Mouse (Mus musculus): ENCODE measurements around the gene Gm3424.
A peak's percentile ranks its signal among the peaks of the same experiment; 100 is the strongest.
"Not testable (repeated sequence)": the region's sequence is repeated elsewhere in the genome, so short reads cannot be mapped to it uniquely, and the experiment has no call there.

Gene Gm3424

DNA sequence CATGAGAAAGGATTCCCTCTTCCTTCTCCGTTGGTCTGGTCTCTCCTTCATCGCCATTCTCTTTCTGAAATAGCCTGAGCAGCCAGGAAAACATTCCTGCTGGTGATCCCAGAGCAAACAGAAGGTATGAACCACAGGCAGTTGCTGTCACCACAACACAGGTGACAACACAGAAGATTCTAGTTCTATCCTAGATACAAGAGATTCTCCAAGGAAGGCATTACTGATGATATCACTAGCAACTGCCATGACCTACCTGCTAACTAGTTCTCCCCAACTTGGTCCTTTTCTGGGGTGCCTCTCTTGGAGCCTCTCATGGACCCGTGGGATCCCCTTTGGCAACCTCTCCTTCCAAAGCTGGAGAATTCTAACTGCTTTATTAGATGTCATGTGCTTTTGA lies at the start of gene Gm3424:
Gene Gm3424 (minus strand): TSS at position 101 of the 400 bp plus-strand sequence.
- not testable (repeated sequence) for DNase-seq

GRCm38 (mm10) chr14:5879791-5880190 lies 49.7 kb upstream of the Gm3424 start:
- peak; percentile 7 to 16 for DNase-seq

- DNase-seq: peak; percentile 73 to 75
Measured at GRCm38 (mm10) chr14:5879136-5879535, 49.0 kb upstream of the Gm3424 start.

DNA sequence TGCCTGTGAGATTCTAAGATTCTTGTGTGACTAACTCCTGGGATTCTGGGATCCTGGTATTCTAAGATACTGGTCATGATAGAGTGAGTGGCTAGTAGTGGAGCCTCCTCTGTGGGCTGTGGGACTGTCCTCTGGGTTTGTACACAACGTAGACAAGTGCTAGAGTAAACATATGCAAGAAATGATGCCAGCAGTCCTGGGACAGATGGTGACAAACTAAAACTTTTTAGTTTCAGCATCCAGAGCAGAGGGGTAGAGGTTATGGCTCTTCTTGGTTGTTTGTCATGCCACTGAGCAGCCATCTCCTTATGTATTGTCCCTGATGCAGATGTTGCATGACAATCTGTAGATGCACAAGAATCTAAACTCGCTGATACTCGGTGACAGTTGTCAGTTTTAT lies 25.8 kb upstream of the Gm3424 start:
- DNase-seq: not testable (repeated sequence)

GRCm38 (mm10) chr14:5812699-5813356 lies 17.3 kb downstream of the Gm3424 start:
- DNase-seq: not testable (repeated sequence)

- DNase-seq: not testable (repeated sequence)
Measured at GRCm38 (mm10) chr14:5807882-5808281, 22.2 kb downstream of the Gm3424 start, which contains the start of gene Gm3383. Gene Gm3383 (minus strand): TSS chr14:5807982.
